Mouse (Mus musculus): ENCODE measurements around the gene Emc7.

Emc7 gene

GRCm38 (mm10) chr2:112520526-112521482 lies 66.0 kb downstream of the Emc7 start:
- no peak for DNase-seq (ENCODE audit: low read depth, low spot score)

Data from retina, postnatal 7 days (tissue).